Mouse (Mus musculus): ENCODE data around the gene Gtf3c1. TPM values are rescaled to one million over a fixed set of nuclear protein-coding genes. Genes with fewer than 3 reads are reported as not detected.

Gtf3c1 gene
- polyA plus RNA-seq, 1 experiment from 2014 or later, result 29.6 TPM

- H3K9ac ChIP-seq (ENCODE audit: low read length), result no peak overlapping the region
- no peaks in the 10 kb centered on the region for H3K36me3 ChIP-seq (ENCODE audit: control insufficient read depth, insufficient read depth, low read length)
- H3K27ac ChIP-seq (ENCODE audit: low read depth, low read length), result no peak overlapping the region
- H3K27me3 ChIP-seq (ENCODE audit: control insufficient read depth, insufficient read depth, low read length), result no peaks in the 10 kb centered on the region
- no peak overlapping the region for H3K4me2 ChIP-seq
- H3K9me3 ChIP-seq (ENCODE audit: control insufficient read depth, low read length), result no peaks in the 10 kb centered on the region
- H3K4me1 ChIP-seq (ENCODE audit: control insufficient read depth, insufficient read depth, low read length), result no peaks in the 10 kb centered on the region
- no peak for ATAC-seq (ENCODE audit: low FRiP score)
- WGBS, result 87% methylated on average over 4 of the region's 4 CpGs
- no peak for DNase-seq (ENCODE audit: low spot score, missing footprints)
- H3K4me3 ChIP-seq (ENCODE audit: low read depth, low read length), result no peak overlapping the region
Observed at GRCm38 (mm10) chr7:125620077-125620476, 87.5 kb downstream of the Gtf3c1 start.

GRCm38 (mm10) chr7:125618016-125618415 is 89.6 kb downstream of the Gtf3c1 start:
- Histone ChIP-seq H3K27ac (ENCODE audit: low read depth, low read length) (no peak overlapping the region), H3K4me2 (no peak overlapping the region), H3K27me3 (ENCODE audit: control insufficient read depth, insufficient read depth, low read length) (no peaks in the 10 kb centered on the region), H3K36me3 (ENCODE audit: control insufficient read depth, insufficient read depth, low read length) (no peaks in the 10 kb centered on the region), H3K4me3 (ENCODE audit: low read depth, low read length) (no peak overlapping the region), H3K9me3 (ENCODE audit: control insufficient read depth, low read length) (no peaks in the 10 kb centered on the region), H3K9ac (ENCODE audit: low read length) (no peak overlapping the region), H3K4me1 (ENCODE audit: control insufficient read depth, insufficient read depth, low read length) (no peaks in the 10 kb centered on the region)
- ATAC-seq (ENCODE audit: low FRiP score), result no peak
- 83% methylated on average over 7 of the region's 7 CpGs for WGBS
- no peak for DNase-seq (ENCODE audit: low spot score, missing footprints)

DNA sequence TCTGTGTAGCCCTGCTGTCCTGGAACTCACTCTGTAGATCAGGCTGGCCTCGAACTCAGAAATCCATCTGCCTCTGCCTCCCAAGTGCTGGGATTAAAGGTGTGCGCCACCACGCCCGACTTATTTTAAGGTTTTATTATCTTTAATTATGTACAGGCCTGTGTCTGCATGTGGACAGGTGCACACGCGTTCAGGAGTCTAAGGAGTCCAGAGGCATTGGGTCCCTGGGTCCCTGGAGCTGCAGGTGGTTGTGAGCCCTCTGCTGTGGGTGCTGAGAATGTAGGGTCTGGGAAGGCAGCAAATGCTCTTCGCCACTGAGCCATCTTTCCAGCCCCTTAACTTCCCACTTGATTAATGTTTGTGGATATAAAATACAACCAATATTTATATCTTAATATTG is 92.1 kb downstream of the Gtf3c1 start:
- H3K4me2 ChIP-seq, result no peak overlapping the region
- no peaks in the 10 kb centered on the region for H3K4me1 ChIP-seq (ENCODE audit: control insufficient read depth, insufficient read depth, low read length)
- H3K36me3 ChIP-seq (ENCODE audit: control insufficient read depth, insufficient read depth, low read length), result no peaks in the 10 kb centered on the region
- DNase-seq (ENCODE audit: low spot score, missing footprints) (no peak), ATAC-seq (ENCODE audit: low FRiP score) (no peak)
- no peak overlapping the region for H3K4me3 ChIP-seq (ENCODE audit: low read depth, low read length)
- H3K9ac ChIP-seq (ENCODE audit: low read length), result no peak overlapping the region
- H3K27ac ChIP-seq (ENCODE audit: low read depth, low read length), result no peak overlapping the region
- H3K27me3 ChIP-seq (ENCODE audit: control insufficient read depth, insufficient read depth, low read length), result no peaks in the 10 kb centered on the region
- no peaks in the 10 kb centered on the region for H3K9me3 ChIP-seq (ENCODE audit: control insufficient read depth, low read length)
- 92% methylated on average over 7 of the region's 7 CpGs for WGBS

- H3K27ac ChIP-seq (ENCODE audit: low read depth, low read length), result no peak overlapping the region
- no peaks in the 10 kb centered on the region for H3K27me3 ChIP-seq (ENCODE audit: control insufficient read depth, insufficient read depth, low read length)
- no peaks in the 10 kb centered on the region for H3K9me3 ChIP-seq (ENCODE audit: control insufficient read depth, low read length)
- 90% methylated on average over 5 of the region's 5 CpGs for WGBS
- H3K4me1 ChIP-seq (ENCODE audit: control insufficient read depth, insufficient read depth, low read length), result no peaks in the 10 kb centered on the region
- H3K4me3 ChIP-seq (ENCODE audit: low read depth, low read length), result no peak overlapping the region
- no peak overlapping the region for H3K4me2 ChIP-seq
- no peak overlapping the region for H3K9ac ChIP-seq (ENCODE audit: low read length)
- DNase-seq (ENCODE audit: low spot score, missing footprints) (no peak), ATAC-seq (ENCODE audit: low FRiP score) (no peak)
- H3K36me3 ChIP-seq (ENCODE audit: control insufficient read depth, insufficient read depth, low read length), result no peaks in the 10 kb centered on the region
Observed at GRCm38 (mm10) chr7:125613579-125613978, 94.0 kb downstream of the Gtf3c1 start.

DNA sequence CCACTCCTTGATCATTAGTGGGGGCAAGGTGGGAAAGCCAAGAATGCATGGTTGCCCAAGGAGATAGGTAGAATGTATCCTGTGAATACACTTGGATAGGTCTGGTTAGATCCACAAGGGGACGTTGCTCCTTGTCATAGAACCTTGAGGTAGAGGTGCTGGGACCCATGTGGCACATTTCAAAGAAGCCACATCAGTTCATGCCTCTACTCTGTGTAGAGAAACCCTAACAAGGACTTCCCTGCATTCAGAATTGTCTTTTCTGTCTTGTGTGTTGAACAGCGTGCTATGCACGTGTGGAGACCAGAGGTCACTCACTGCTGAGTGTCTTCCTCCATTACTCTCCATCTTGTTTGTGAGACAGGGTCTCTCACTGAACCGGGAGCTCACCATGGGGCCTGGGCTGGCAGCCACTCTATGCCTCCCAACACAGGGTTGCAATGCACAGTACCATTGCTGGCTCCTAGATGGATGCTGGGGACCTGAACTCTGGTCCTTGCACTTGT is 99.3 kb downstream of the Gtf3c1 start:
- H3K9me3 ChIP-seq (ENCODE audit: control insufficient read depth, low read length), result no peaks in the 10 kb centered on the region
- H3K27ac ChIP-seq (ENCODE audit: low read depth, low read length), result no peak overlapping the region
- no peaks in the 10 kb centered on the region for H3K27me3 ChIP-seq (ENCODE audit: control insufficient read depth, insufficient read depth, low read length)
- H3K4me3 ChIP-seq (ENCODE audit: low read depth, low read length), result no peak overlapping the region
- H3K4me1 ChIP-seq (ENCODE audit: control insufficient read depth, insufficient read depth, low read length), result no peaks in the 10 kb centered on the region
- no peak for DNase-seq (ENCODE audit: low spot score, missing footprints)
- no peak overlapping the region for H3K4me2 ChIP-seq
- 90% methylated on average over 4 of the region's 4 CpGs for WGBS
- no peak for ATAC-seq (ENCODE audit: low FRiP score)
- no peaks in the 10 kb centered on the region for H3K36me3 ChIP-seq (ENCODE audit: control insufficient read depth, insufficient read depth, low read length)
- no peak overlapping the region for H3K9ac ChIP-seq (ENCODE audit: low read length)

- no peak for ATAC-seq (ENCODE audit: low FRiP score)
- H3K4me2 ChIP-seq, result no peak overlapping the region
- no peaks in the 10 kb centered on the region for H3K27me3 ChIP-seq (ENCODE audit: control insufficient read depth, insufficient read depth, low read length)
- DNase-seq (ENCODE audit: low spot score, missing footprints), result peak; percentile 19
- no peaks in the 10 kb centered on the region for H3K36me3 ChIP-seq (ENCODE audit: control insufficient read depth, insufficient read depth, low read length)
- no peaks in the 10 kb centered on the region for H3K9me3 ChIP-seq (ENCODE audit: control insufficient read depth, low read length)
- no peak overlapping the region for H3K9ac ChIP-seq (ENCODE audit: low read length)
- no peaks in the 10 kb centered on the region for H3K4me1 ChIP-seq (ENCODE audit: control insufficient read depth, insufficient read depth, low read length)
- no peak overlapping the region for H3K27ac ChIP-seq (ENCODE audit: low read depth, low read length)
- WGBS, result 60% methylated on average over 6 of the region's 6 CpGs
- H3K4me3 ChIP-seq (ENCODE audit: low read depth, low read length), result no peak overlapping the region
Observed at GRCm38 (mm10) chr7:125607384-125608182, 100.0 kb downstream of the Gtf3c1 start.

- no peak overlapping the region for H3K4me2 ChIP-seq
- H3K9me3 ChIP-seq (ENCODE audit: control insufficient read depth, low read length), result no peaks in the 10 kb centered on the region
- ATAC-seq (ENCODE audit: low FRiP score) (no peak), DNase-seq (ENCODE audit: low spot score, missing footprints) (peak; percentile 26)
- H3K4me3 ChIP-seq (ENCODE audit: low read depth, low read length), result no peak overlapping the region
- 72% methylated on average over 2 of the region's 2 CpGs for WGBS
- no peaks in the 10 kb centered on the region for H3K27me3 ChIP-seq (ENCODE audit: control insufficient read depth, insufficient read depth, low read length)
- H3K36me3 ChIP-seq (ENCODE audit: control insufficient read depth, insufficient read depth, low read length), result no peaks in the 10 kb centered on the region
- no peak overlapping the region for H3K9ac ChIP-seq (ENCODE audit: low read length)
- no peak overlapping the region for H3K27ac ChIP-seq (ENCODE audit: low read depth, low read length)
- H3K4me1 ChIP-seq (ENCODE audit: control insufficient read depth, insufficient read depth, low read length), result no peaks in the 10 kb centered on the region
Observed at GRCm38 (mm10) chr7:125606265-125607164, 101.1 kb downstream of the Gtf3c1 start.

GRCm38 (mm10) chr7:125605725-125606139 is 101.8 kb downstream of the Gtf3c1 start:
- H3K4me2 ChIP-seq, result no peak overlapping the region
- no peaks in the 10 kb centered on the region for H3K9me3 ChIP-seq (ENCODE audit: control insufficient read depth, low read length)
- H3K36me3 ChIP-seq (ENCODE audit: control insufficient read depth, insufficient read depth, low read length), result no peaks in the 10 kb centered on the region
- ATAC-seq (ENCODE audit: low FRiP score) (no peak), DNase-seq (ENCODE audit: low spot score, missing footprints) (no peak)
- H3K4me3 ChIP-seq (ENCODE audit: low read depth, low read length), result no peak overlapping the region
- H3K27ac ChIP-seq (ENCODE audit: low read depth, low read length), result no peak overlapping the region
- no peaks in the 10 kb centered on the region for H3K4me1 ChIP-seq (ENCODE audit: control insufficient read depth, insufficient read depth, low read length)
- no peak overlapping the region for H3K9ac ChIP-seq (ENCODE audit: low read length)
- WGBS, result 70% methylated on average over 4 of the region's 4 CpGs
- H3K27me3 ChIP-seq (ENCODE audit: control insufficient read depth, insufficient read depth, low read length), result no peaks in the 10 kb centered on the region
